Mouse (Mus musculus): ENCODE data around the gene Lamb3. TPM values are rescaled to one million over a fixed set of nuclear protein-coding genes. Genes with fewer than 3 reads are reported as not detected.

Lamb3 gene
- polyA plus RNA-seq, 1 experiment, result 4.6 TPM

DNA sequence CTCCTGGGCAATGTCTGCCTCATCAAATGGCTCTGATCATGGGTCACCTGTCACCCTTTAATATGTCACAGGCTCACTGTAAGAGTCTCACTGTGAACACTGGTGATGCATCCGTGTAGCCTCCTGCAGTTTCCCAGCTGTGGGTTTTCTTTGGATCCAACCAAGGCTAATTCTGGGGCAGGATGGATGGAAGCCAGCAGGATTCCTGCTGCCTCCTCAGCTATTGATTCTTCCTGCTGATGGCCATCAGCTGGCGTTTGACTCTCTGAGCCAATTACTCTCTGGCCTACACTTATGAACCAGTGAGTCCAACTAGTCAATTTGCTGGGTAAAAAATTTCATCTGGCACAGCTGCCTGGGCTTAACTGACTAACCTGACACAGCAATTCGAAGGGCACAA, 151.7 kb downstream of the Lamb3 start:
- 82% methylated on average over 3 of the region's 3 CpGs for WGBS

DNA sequence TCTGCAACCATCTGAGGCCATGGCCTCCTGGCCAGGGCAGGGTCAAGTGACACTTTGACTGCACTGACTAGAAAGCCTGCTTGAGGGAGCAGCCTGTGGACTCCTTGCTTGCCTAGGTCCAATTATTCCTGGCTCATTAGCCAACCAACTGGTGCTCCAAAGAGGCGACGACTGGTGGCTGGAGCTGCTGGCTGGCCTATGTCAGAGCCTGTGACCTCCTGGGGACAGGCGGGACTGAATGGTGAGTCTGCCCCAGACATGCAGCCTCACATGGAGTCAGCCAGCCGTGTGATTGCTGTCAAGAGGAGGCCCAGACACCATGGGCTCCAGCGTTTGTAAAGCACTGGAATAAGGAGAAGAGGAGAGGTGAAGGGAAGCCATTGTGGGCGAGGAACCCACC, 153.7 kb downstream of the Lamb3 start:
- H3K27me3 ChIP-seq (ENCODE audit: control insufficient read depth, insufficient read depth, low read length), result no peaks in the 10 kb centered on the region
- 73% methylated on average over 6 of the region's 6 CpGs for WGBS

More for the DNA sequence above, 151.7 kb downstream of the Lamb3 start:
- Histone ChIP-seq H3K27me3 (ENCODE audit: control insufficient read depth, insufficient read depth, low read length) (no peaks in the 10 kb centered on the region), H3K4me3 (ENCODE audit: extremely low read depth, insufficient read depth, insufficient read length) (no peak overlapping the region), H3K36me3 (ENCODE audit: control insufficient read depth, insufficient read depth, low read length) (no peaks in the 10 kb centered on the region), H3K4me1 (ENCODE audit: control insufficient read depth, insufficient read depth, insufficient read length) (peaks cover 6% of the 10 kb centered on the region; the same call in 1 of the 2 replicates), H3K27ac (ENCODE audit: insufficient read depth, low read length) (no peak overlapping the region)
- DNase-seq (ENCODE audit: low read depth in 1 of 2, low spot score in 2 of 2), result no peak
- no peak for TF ChIP-seq POLR2A (IDR thresholded peaks at IDR 0.05; ENCODE audit: low read depth, low read length)
- TF ChIP-seq CTCF (IDR thresholded peaks at IDR 0.05; ENCODE audit: extremely low read depth, insufficient read depth, insufficient read length, insufficient replicate concordance), result no peak

DNA sequence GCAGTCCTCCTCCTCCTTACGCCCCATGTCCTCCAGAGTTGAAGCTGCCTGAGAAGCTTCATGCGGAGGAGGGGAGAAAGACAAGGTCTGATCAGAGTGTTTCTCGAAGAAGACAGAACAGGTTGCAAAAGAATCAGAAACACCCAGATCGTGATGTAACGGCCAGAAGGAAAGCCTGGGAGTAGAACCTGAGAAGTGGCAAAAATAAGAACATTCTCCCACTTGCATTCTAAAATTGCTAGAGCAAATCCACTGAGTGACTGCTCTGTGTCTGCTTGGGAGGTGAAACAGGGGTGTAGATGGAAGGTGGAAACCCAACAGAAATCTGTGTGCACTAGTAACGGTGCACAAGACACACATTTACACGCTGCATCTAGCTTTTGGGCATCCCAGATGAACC, 154.6 kb downstream of the Lamb3 start:
- Histone ChIP-seq H3K27me3 (ENCODE audit: control insufficient read depth, insufficient read depth, low read length) (no peaks in the 10 kb centered on the region), H3K36me3 (ENCODE audit: control insufficient read depth, insufficient read depth, low read length) (no peaks in the 10 kb centered on the region), H3K27ac (ENCODE audit: insufficient read depth, low read length) (no peak overlapping the region), H3K4me3 (ENCODE audit: extremely low read depth, insufficient read depth, insufficient read length) (no peak overlapping the region), H3K4me1 (ENCODE audit: control insufficient read depth, insufficient read depth, insufficient read length) (peaks cover 6% of the 10 kb centered on the region; the same call in 1 of the 2 replicates)
- no peak for TF ChIP-seq POLR2A (IDR thresholded peaks at IDR 0.05; ENCODE audit: low read depth, low read length)
- no peak for TF ChIP-seq CTCF (IDR thresholded peaks at IDR 0.05; ENCODE audit: extremely low read depth, insufficient read depth, insufficient read length, insufficient replicate concordance)
- whole genome bisulfite sequencing, result 89% methylated on average over 7 of the region's 7 CpGs
- no peak for DNase-seq (ENCODE audit: low read depth in 1 of 2, low spot score in 2 of 2)

More for the DNA sequence above, 153.7 kb downstream of the Lamb3 start:
- no peak for TF ChIP-seq POLR2A (IDR thresholded peaks at IDR 0.05; ENCODE audit: low read depth, low read length)
- no peak for TF ChIP-seq CTCF (IDR thresholded peaks at IDR 0.05; ENCODE audit: extremely low read depth, insufficient read depth, insufficient read length, insufficient replicate concordance)
- Histone ChIP-seq H3K4me3 (ENCODE audit: extremely low read depth, insufficient read depth, insufficient read length) (no peak overlapping the region), H3K27ac (ENCODE audit: insufficient read depth, low read length) (no peak overlapping the region), H3K4me1 (ENCODE audit: control insufficient read depth, insufficient read depth, insufficient read length) (peaks cover 6% of the 10 kb centered on the region; the same call in 1 of the 2 replicates), H3K36me3 (ENCODE audit: control insufficient read depth, insufficient read depth, low read length) (no peaks in the 10 kb centered on the region)
- no peak for DNase-seq (ENCODE audit: low read depth in 1 of 2, low spot score in 2 of 2)

DNA sequence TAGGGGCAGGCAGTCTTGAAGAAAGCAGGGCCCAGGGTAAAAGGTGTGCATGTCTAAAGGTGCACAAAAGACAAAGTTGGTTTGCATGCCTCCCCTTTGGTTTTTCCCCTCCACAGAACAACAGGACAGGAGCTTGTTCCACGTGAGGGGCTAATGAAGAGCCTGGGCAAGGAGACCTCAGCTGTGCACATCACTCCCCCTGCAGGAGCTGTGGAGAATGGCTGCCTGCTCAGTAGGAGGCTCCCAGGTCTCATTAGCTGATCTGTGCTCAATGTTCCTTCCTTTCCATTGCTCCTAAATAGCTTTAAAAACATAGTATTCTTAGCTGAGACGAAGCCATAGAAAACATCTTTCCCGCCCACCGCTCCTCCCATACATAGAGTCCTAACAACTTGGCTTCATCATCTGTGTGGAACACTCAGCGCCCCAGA, 156.3 kb downstream of the Lamb3 start:
- Histone ChIP-seq H3K27me3 (ENCODE audit: control insufficient read depth, insufficient read depth, low read length) (no peaks in the 10 kb centered on the region), H3K36me3 (ENCODE audit: control insufficient read depth, insufficient read depth, low read length) (no peaks in the 10 kb centered on the region), H3K4me1 (ENCODE audit: control insufficient read depth, insufficient read depth, insufficient read length) (peaks cover 6% of the 10 kb centered on the region; the same call in 1 of the 2 replicates), H3K27ac (ENCODE audit: insufficient read depth, low read length) (no peak overlapping the region), H3K4me3 (ENCODE audit: extremely low read depth, insufficient read depth, insufficient read length) (no peak overlapping the region)
- 68% methylated on average over 5 of the region's 5 CpGs for WGBS
- TF ChIP-seq CTCF (IDR thresholded peaks at IDR 0.05; ENCODE audit: extremely low read depth, insufficient read depth, insufficient read length, insufficient replicate concordance) (peak; percentile 78; the same call in 1 of the 2 replicates), POLR2A (IDR thresholded peaks at IDR 0.05; ENCODE audit: low read depth, low read length) (no peak)
- peak in 1 of 2 experiments; percentile 59 for DNase-seq (ENCODE audit: low read depth in 1 of 2, low spot score in 2 of 2)

DNA sequence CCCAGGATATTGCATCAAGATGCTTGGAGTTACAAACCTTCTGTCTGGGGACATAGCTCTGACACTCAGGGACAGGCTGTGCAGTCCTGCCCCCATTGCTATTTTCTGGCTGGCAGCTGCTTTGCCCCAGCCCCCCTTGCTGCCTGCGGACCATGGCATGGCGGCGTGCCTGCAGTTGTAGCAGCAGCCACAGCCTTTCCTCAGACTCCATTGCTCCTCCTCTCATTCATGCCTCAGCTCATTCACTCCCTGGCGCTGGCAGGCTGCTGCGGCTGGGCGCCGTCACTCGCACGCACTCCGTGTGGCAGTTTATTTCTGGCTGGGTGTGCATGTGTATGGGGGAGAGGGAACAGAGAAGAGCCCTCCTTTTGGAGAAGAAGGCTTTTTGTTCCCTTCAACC, 160.6 kb downstream of the Lamb3 start:
- no peak overlapping the region for H3K4me3 ChIP-seq (ENCODE audit: extremely low read depth, insufficient read depth, insufficient read length)
- 39% methylated on average over 10 of the region's 10 CpGs for WGBS
- H3K4me1 ChIP-seq (ENCODE audit: control insufficient read depth, insufficient read depth, insufficient read length), result peaks cover 8% of the 10 kb centered on the region; the same call in 1 of the 2 replicates
- no peak for TF ChIP-seq CTCF (IDR thresholded peaks at IDR 0.05; ENCODE audit: extremely low read depth, insufficient read depth, insufficient read length, insufficient replicate concordance)
- no peak for TF ChIP-seq POLR2A (IDR thresholded peaks at IDR 0.05; ENCODE audit: low read depth, low read length)
- no peaks in the 10 kb centered on the region for H3K36me3 ChIP-seq (ENCODE audit: control insufficient read depth, insufficient read depth, low read length)
- DNase-seq (ENCODE audit: low read depth in 1 of 2, low spot score in 2 of 2), result no peak
- H3K27ac ChIP-seq (ENCODE audit: insufficient read depth, low read length), result no peak overlapping the region
- no peaks in the 10 kb centered on the region for H3K27me3 ChIP-seq (ENCODE audit: control insufficient read depth, insufficient read depth, low read length)

DNA sequence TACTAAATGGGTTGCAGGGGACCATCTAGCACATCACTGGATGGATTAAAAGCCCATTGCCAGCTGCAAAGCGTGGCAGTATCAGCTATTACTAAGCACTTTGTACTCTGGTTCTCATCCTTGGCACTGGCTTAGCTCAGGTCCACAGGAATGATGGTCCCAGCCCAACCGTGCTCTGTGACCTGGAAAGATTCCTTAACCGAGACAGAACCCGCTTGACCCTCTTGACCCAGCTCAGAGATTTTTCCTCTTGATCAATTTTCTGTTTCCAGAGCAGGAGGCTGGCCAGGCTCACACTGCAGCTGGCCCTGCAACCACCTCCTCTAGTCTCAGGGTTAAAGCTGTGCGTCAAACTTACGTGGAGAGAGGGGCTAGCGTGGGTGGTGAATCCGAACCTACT, 161.6 kb downstream of the Lamb3 start:
- no peak for DNase-seq (ENCODE audit: low read depth in 1 of 2, low spot score in 2 of 2)
- no peaks in the 10 kb centered on the region for H3K36me3 ChIP-seq (ENCODE audit: control insufficient read depth, insufficient read depth, low read length)
- 0 out of 2 replicates have a peak, but pooled peaks cover 2% of the 10 kb centered on the region for H3K4me1 ChIP-seq (ENCODE audit: control insufficient read depth, insufficient read depth, insufficient read length)
- WGBS, result 84% methylated on average over 8 of the region's 8 CpGs
- no peaks in the 10 kb centered on the region for H3K27me3 ChIP-seq (ENCODE audit: control insufficient read depth, insufficient read depth, low read length)
- TF ChIP-seq CTCF (IDR thresholded peaks at IDR 0.05; ENCODE audit: extremely low read depth, insufficient read depth, insufficient read length, insufficient replicate concordance) (no peak), POLR2A (IDR thresholded peaks at IDR 0.05; ENCODE audit: low read depth, low read length) (no peak)
- no peak overlapping the region for H3K27ac ChIP-seq (ENCODE audit: insufficient read depth, low read length)
- no peak overlapping the region for H3K4me3 ChIP-seq (ENCODE audit: extremely low read depth, insufficient read depth, insufficient read length)

DNA sequence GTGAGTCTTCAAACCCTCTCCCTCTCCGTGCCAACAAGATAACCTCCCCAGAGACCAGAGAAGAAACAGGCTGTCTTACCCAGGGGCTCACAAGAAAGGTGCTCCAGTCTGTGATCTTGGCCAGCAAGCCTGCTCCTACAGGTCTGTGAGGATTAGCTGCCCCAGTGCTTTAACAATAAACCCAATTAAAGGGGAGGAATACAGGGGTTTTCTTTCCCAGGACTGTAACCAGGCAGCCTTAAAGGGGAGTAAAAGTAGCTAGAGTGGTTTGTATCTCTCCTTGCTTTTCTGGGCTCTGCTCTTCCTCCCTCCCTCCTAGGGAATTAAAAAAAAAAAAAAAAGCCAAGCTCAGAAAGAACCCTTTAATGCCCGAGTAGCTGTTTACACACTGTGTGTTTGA, 162.6 kb downstream of the Lamb3 start, which contains the start of gene Camk1g:
Camk1g (minus strand) TSS at position 203 of the 400 bp plus-strand sequence.
- H3K27me3 ChIP-seq (ENCODE audit: control insufficient read depth, insufficient read depth, low read length), result no peaks in the 10 kb centered on the region
- WGBS, result 3% methylated on average over 2 of the region's 2 CpGs
- no peak within 1 kb of the TSS for H3K27ac ChIP-seq (ENCODE audit: insufficient read depth, low read length)
- H3K4me1 ChIP-seq (ENCODE audit: control insufficient read depth, insufficient read depth, insufficient read length), result 0 out of 2 replicates have a peak, but pooled peaks cover 2% of the 10 kb centered on the region
- no peak for DNase-seq (ENCODE audit: low read depth in 1 of 2, low spot score in 2 of 2)
- TF ChIP-seq CTCF (IDR thresholded peaks at IDR 0.05; ENCODE audit: extremely low read depth, insufficient read depth, insufficient read length, insufficient replicate concordance) (no peak), POLR2A (IDR thresholded peaks at IDR 0.05; ENCODE audit: low read depth, low read length) (no peak)
- H3K4me3 ChIP-seq (ENCODE audit: extremely low read depth, insufficient read depth, insufficient read length), result no peak within 1 kb of the TSS
- H3K36me3 ChIP-seq (ENCODE audit: control insufficient read depth, insufficient read depth, low read length), result no peaks in the 10 kb centered on the region

Data from spleen, adult 2 months (tissue).